Mouse (Mus musculus): ENCODE results near the gene Dpp6. TPM values are rescaled to one million over a fixed set of nuclear protein-coding genes. Genes with fewer than 3 reads are reported as not detected.

Dpp6 gene
- polyA plus RNA-seq, 3 experiments from 2014 or later: not detected

DNA sequence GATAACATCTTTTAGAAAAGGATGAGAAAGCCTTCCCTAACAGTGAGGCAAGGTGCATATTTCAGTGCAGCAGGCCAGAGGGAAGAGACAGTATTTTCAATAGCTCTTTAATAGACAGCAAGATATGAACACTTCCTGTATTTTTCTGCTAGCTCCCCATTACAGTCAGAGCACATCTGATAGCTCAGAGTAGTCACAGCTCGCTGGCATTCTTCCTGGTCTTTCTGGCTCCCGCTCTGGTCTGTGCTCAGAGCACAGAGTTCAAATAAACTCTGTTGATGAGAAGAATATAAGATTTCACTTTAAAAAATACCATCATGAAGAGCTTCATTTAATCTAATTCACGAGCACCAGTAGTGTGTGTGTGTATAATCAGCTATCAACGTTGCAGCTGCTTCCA lies 249.8 kb downstream of the Dpp6 start:
- ATAC-seq: no peak

DNA sequence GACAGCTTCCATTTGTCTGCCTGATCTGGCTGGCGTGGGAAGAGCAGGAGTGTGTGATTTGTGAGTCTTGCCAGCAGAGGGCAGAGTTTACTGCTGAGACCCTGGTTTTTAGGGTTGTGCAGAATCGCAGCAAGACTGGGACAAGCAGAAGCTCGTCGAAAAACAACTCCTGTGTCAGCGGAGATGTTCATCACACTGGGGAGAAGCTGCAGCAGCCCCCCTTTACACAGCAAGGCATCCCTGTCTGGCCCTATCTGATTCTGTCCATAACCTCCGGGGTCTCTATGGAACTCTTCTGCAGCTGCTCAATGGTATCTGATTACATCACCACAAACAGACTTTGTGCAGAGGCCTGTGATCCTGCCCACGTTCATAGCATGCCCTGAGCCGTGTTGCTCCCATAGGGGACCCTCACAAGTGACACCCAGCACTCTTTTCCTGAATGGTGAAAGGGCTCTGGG lies 258.2 kb downstream of the Dpp6 start:
- no peak for ATAC-seq

DNA sequence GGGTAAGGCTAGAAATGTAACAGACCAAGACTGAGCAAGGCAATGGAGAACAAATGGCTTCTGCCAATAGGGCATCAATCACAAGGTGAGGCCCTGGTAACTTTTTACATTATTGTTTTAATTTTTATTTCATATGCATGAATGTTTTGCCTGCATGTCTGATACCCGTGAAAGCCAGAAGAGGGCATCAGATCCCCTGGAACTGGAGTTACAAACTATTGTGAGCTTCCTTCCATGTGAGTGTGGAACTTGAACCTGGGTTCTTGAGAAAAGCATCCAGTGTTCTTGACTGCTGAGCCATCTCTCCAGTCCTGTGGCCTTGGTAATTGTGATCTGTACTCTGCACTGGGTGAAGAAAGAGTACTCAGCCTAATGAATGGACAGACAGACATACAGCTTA lies 259.0 kb downstream of the Dpp6 start:
- no peak for ATAC-seq

DNA sequence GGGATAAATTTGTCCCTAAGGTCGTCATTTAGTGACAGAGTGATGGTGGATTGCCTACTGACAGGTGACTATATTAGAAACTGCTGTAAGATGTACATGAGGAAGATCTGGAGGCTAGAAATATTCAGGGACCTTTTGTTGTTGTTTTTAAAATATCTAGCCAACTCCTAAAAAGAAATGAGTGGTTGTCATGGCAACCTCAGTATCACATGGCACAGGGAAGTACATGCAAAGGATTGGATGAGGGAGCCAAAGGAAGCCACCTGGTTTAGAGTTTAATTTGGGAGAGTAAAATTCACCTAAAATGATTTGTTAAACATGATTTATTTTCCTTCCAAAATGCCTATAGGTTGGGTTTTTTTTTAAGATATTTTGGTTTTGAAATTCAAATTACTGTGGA lies 260.8 kb downstream of the Dpp6 start:
- ATAC-seq: no peak

DNA sequence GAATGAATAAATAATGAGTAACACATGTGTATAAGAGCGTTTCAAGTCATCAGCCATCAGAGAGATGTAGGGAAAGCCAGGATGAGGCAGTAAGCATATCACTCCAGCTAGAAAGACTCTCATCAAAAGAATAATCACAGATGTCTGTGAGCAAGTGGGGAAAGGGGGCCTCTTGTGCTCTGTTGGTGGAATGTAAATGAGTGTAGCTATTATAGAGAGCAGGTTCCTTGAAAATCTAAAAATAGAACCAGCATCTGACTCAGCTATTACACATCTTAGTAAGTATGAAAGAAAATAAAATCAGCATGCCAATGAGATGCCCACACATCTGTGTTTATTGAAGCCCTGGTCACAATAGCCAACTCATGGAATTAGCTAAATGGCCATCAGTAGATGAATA lies 264.3 kb downstream of the Dpp6 start:
- no peak for ATAC-seq

DNA sequence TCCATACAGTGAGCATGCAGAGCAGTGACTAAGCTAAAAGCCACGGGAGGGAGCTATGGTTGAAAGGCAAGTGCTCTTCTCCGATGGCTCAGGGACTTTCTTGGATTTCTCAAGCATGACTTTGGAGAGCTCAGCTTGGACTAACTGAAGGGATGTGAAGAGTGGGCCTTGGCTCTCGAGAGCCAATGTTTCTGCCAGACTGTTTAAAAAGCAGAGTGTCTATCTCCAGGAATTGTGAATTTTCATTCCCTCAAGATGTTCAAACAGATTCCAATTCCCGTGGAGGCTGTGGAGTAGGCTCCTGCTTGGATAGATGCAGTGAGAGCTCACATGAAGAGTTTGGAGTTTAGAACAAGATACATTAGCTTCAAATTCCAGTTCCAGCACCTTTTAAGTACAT lies 266.8 kb downstream of the Dpp6 start:
- ATAC-seq: no peak

DNA sequence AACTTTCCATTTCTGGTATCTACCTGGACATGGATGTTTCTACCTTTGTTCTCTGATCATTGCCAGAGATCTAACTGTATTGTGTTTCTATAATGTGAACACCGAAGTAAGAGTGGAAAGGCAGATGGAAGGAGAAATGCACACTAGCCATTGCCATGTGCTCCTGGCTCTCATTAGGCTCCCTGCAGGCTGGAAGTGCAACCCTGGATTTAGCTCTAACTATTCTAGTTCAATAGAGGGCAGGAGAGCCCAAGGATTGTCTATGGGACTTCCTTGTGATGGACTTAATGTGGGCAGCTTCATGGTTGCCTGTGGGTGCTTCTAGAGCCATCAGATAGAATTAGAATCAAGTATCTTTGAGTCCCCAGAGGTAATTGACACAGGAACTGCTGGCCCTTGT lies 291.2 kb downstream of the Dpp6 start:
- no peak for ATAC-seq

DNA sequence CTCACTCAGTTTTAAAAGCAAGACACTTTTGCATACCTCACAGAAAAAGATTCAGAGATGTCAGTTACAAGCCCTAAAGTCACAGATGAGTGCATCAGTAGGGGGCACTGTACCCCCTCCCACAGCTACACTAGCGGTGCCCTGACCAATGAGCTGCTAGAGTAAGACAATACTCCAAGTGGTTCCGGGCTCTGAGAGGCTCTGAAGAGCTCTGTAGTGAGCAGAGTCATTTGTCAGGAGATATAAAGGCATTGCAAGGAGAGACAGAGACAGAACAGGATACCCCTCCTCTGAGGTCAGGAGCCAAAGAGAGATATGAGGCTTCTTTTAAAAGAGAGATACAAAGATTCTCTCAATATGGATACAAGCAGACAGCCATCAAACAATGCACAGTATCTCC lies 305.5 kb downstream of the Dpp6 start:
- no peak for ATAC-seq

DNA sequence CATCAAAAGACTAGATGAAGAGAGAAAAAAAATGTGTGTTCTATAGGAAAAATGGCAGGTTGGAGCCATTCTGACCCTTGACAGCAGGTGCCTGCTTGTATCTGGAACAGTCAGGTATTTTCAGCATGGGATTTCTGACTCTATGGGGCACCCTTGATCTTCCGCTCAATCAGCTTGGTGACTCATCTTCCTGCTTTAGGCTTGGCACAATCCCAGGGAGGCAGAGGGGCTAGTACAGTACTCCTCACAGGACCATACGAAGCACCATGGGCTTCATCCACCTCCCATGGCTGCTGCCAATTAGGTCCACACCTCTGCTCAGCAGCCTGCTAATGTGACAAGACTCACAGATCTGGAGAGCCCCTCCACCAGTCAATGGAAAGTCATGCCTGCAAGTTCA lies 305.9 kb downstream of the Dpp6 start:
- no peak for ATAC-seq

DNA sequence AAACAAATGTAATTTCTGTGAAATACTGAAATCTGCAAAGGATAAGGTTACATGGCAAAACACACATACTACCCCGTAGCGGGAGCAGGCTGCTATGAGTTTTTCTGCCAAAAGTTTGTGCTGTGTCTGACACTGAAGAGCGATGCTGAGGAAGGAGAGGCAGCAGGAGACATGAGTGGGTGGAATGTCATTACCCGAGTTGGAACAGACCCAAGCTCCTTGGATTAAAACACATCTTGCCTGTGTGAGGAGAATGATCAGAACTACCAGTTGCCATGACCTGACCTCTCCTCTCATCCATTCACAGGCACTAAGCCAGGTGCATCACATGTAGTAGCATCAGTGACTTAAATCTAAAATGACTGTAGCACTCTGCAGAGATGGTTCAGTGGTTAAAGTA lies 309.0 kb downstream of the Dpp6 start:
- no peak for ATAC-seq

DNA sequence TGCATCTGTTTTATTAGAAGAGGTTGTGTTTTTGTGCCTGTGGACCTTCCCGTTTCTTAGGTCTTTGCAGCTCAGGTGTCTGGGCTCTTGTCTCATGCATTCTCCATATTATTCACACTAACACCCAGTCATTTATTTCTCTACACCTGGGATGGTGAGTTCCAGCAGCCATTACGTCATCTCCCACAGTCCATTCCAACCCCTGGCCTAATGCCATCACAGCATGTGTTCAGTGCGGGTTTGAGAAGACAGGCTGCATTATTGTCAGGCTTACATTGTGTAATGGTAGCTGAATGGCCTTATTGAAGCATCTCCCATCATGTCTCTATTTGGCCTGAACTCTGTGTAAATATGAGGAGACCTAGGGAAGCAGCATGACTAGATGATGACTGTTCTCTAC lies 316.2 kb downstream of the Dpp6 start:
- ATAC-seq: no peak

DNA sequence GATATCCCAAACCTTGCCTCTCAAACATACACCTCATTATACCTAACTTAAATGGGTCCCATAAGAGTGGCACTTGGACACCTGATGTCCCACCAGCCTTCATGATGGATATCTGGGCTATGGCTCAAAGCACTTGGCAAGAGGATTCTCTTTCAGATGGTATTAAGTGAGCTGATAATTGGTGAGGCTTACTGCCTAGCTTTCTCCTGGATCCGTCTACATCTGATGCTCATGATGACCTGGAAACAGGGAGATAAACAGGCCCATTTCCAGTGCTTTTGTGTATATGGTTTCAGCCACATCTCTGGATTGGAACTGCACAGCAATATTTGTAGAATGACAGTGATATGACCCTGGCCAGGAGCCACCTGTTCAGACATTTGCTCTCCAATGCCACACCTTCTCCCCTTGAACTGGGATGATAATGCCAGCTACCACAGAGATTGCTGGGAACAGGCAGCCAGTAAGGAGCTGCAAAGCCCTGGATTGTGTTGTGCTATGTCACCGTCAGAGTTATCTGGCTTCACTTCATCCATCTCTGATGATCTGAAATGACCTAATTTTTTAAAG lies 317.5 kb downstream of the Dpp6 start:
- no peak for ATAC-seq

DNA sequence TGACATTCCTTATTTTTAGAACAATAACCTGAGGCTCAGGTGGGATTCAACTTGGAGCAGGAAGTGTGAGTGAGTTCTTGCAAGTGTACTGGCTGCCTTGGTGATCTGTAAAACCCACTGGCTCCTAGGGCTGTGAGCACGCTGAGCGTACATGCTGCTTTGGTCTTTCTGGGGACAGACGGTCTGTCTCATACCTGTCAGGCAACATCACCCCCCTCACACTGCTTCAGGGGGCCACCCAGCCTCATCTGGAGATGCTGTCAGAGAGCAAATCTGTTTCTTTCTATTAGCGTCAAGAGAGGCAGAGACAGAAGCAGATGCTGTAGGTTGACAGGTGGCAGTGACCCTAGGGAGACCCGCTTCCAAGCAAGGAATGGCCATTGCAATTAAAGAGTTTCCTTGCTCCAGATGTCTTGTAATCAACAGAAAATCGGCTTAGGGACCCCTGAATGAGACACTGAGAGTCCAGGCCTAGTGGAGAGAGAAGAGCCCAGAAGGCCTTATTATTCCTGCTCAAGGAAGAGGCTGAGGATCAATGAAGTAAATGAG lies 330.5 kb downstream of the Dpp6 start:
- ATAC-seq: no peak

DNA sequence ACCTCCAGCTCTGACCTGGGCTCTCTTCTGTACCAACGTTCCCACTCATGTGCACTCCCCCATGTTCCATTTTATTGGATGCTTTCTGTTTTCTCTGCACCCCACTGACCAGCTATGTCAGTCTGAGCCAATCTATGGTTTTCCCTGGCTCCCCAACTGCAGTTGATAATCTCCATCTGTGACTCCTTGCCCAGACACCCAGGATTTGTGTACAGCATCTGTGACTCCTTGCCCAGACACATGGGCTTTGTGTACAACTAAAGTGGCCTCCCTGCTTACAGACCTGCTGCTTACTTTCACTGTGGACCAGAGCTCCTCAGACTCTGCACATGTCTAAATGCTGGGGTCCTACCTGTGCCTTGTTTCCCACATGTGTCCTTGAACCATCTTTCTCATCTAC lies 334.0 kb downstream of the Dpp6 start:
- ATAC-seq: no peak

DNA sequence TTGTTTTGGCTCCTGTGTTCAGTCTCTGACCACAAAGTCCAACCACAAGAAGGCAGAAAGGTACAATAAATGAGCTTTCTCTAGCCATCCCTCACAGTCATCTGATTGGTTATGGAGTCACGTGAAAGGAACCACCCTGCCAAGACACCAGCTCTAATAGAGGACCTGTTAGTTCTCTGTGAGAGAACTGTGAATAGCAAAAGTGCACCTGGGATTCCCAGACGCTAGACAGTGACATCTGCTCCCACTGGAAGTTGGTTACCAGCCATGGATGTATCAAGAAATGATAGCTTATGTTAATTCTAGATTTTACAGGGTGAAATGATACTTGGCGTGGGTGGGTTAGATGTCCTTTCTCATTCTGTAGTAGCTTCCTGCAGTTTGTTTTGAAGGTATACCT lies 338.7 kb downstream of the Dpp6 start:
- ATAC-seq: no peak

DNA sequence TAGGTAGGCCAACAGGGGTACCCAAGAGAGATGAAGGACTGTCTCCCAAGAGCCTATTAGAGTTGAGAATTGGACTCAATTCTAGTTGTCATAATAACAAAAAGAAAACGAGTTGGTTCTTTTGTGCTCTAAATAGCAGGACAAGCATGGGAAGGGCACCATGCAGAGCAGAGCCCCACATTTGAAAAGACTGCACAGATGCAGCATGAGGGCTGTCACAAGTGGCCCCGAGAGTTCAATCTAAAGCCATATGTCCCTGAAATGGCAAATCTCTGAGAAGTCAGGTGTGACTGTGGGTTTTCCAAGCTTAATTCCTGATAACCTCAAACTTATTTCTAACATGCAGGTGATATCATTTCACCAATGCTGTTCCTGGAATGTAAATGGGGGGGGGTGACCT lies 339.4 kb downstream of the Dpp6 start:
- no peak for ATAC-seq

DNA sequence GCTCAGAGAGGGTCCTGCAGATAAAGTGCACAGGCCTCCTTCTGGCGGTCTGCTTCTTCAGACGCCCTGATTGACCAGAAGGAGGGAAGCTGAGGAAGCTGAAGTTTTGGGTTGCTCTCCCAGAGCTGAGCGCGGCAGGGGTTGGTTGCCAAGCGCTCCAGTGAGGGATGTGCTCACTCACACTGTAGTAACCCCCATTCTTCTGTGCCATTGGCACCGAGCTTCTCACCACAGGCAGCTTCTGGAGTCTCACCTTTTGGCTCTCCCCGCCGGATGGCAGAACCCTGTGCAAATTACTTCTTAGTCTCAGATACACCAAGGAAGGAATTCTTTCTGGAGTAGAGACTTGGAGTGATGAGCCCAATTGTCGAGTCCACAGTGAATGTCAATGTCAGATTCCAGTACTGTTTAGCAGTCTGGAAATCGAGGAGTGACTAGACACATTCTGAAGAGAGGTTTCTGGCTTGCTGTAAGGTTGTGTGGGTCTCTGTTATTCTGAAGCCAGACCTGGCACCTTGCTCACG lies 344.2 kb downstream of the Dpp6 start:
- ATAC-seq: no peak

DNA sequence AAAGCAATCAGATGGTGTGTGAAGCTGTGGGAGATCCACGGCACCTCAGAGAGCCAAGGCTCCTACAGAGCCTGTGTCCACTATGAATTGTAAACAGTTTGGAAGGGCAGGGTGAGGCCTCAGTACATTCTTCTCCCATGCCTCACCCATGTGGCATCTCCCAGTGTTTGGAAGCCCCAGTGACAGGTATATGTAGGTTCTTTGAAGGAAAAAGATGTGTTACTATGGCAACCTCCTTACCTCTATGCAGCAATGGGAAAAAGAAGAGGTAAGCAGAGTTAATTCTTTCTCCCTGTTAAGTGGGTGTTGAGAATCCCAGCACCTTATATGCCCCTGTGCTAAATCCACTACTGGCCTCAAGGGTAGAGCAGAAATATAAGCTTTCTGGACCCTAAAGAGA lies 351.5 kb downstream of the Dpp6 start:
- no peak for ATAC-seq

DNA sequence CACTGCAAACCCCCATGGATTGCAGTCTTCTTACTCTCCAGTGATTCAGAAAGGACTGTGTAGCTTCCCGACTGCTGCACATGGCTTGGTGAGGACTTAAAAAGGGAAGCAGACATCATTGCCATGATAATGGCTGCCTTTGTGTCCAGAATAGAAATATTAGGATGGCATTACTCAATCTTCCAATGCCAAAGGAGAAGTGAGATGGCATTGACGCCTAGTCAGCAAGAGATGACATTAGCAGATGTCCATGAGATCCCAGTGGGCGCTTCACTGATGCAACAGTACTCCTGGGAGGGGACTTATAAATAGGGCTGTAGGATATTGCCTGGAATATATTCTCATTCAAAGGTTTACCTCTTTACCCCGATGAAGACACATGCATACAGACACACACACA lies 368.0 kb downstream of the Dpp6 start:
- no peak for ATAC-seq

DNA sequence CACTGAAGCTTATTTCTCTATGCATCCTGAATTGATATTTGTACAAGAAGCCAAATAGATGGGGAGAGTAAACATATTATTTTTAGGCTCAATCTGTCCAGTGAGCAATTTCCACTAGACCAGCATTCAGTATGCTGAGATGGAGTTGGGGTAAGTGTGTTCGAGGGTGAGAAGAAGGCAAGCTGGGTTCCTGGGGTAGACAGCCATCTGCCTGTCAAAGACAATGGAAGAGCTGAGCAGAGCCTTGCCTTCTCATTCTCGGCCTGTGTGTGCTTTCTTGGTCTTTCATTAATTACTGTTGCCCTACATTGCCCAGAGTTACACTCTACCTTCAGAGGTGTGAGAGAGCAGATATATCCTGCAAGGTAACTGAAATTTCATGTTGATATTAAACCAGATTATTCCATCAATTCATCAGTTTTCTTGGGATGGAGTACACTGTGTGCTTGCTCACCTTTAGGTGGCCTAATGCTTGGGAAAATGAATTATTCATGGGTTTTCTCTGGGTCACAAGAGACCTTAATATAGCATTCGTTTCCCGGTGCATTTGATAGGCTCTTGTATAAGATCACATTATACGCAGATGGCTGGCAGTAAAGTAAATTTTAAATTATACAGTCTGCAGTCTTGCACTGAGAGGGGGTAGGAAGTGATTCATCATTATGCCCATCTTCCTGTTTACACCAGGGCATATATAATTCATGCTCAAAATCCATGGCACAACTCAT lies 374.4 kb downstream of the Dpp6 start:
- no peak for ATAC-seq

DNA sequence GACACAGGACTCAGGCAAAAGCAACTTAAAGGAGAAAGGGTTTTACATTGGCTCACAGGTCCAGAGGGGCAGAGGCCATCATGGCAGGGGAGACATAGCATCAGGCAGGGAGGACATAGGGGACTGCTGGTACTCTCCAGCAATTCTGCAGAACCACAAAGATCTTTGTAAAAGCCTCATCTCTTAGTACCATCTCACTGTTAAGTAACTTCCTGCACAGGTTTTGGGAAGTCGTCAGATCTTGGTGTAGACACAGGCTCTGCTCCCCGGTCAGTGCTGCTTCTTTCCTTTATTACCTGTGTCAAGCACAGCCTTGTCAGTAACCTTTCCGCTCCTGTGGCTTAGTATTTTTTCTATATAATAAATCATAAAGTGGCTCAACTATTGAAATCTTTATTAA lies 377.2 kb downstream of the Dpp6 start:
- ATAC-seq: no peak

DNA sequence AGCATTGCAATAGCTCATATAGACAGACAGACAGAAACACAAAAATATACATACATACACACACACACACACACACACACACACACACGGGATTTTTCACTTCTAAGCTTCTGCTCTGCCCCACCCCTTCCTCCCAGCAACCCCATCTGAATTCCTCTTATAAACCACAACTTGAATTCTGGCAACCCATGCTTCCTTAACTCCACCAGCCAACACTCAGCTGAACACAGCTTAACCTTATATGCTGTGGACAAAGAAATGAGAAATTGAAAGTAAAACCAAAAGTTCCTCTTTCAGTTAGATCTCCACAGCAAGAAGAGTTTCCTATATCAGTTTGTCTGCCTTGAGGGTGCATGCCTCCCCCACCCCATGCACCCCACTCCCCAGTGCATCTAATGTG lies 378.0 kb downstream of the Dpp6 start:
- no peak for ATAC-seq

DNA sequence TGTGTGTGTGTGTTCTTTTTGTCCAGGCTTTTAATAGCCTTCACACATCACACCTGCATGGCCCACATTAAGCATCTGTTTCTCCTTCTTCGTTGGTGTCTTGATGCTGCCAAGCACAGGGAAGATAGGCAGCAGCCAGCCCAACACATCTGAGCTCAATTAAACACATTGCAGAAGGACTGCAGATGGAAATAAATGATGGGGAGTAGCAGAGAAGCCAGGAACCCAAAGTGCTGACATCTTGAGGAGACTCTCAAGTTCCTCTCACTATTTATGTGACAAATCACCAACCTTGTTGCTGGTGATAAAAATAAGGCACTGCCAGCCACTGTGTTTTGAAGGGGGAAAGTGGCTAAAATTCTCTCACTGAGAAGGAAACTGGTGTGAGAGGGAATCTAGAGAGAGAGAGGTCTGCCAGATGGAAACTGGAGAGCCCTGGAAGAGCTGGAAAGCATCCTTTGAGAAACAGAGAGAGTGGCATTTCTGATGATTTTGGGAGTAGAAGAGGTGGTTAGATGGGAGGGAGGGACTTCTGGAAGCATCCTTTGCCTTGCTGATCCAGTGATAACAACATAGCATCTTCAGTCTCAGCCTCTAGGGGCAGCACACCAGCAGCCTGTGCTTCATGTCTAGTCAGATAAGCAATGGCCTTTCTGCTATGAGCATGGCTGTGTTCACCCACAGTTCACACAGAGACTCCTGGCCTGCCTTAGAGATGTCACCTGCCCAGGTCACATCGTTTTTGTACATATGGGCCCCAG lies 383.8 kb downstream of the Dpp6 start:
- no peak for ATAC-seq

DNA sequence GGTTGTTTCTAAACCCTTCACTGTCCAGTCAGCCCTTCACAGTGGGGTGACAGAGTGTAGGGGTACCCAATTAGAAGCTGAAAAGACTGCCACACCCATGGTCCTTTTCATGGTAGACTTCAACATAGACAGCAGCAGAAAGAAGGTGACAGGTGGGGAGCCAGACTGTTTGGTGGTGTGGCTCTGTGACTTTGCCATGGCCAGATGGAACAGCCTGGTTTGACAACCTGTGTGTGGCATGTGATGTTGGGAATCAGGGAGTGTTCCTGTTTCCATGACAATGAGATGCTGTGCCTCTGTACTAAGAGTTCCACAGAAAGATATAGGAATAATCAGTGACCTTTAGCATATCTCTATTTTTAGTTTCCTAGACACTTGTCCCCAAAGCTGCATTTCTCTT lies 386.1 kb downstream of the Dpp6 start:
- no peak for ATAC-seq

Measured in inflammation-experienced regulatory T-cells, adult 6 months (primary cell).